Mouse (Mus musculus): ENCODE data around the gene Cpt1c.

DNA sequence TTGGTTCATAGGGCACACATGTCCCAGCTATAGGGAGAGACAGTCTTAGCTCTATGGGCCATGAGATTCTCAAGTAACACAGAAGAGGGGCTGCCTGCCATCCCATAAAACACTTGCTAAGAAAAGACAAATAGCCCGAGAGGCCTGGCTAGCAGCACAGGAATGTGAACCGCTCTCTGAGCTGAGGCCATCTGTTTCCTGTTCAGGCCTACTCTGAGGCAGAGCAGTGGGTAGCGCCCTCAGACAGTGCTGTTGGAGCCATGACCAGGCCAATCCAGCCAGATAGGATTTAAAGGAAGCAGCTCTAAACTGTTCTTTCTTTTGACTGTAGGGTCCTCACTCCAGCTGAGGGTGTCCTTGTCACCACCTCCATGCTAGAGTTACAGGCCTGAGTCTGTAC is 29.9 kb upstream of the Cpt1c start:
- TF ChIP-seq CTCF (IDR thresholded peaks at IDR 0.05; ENCODE audit: control insufficient read depth, insufficient read depth, insufficient read length) (no peak), CEBPB (IDR thresholded peaks at IDR 0.05; ENCODE audit: low read depth) (no peak), MAX (IDR thresholded peaks at IDR 0.05) (no peak), USF1 (IDR thresholded peaks at IDR 0.05; ENCODE audit: low read depth) (no peak), MYOD1 (IDR thresholded peaks at IDR 0.05; ENCODE audit: control insufficient read depth, insufficient read length, low read depth) (no peak), MYOG (IDR thresholded peaks at IDR 0.05; ENCODE audit: control insufficient read depth, extremely low read depth, insufficient read length) (no peak), FOSL1 (IDR thresholded peaks at IDR 0.05; ENCODE audit: insufficient read depth, low read length, poor library complexity, severe bottlenecking) (no peak)

Data from C2C12 (cell line).